Mouse (Mus musculus) limb, embryonic 12.5 days (tissue): ENCODE data around the gene Lpar6. TPM values are rescaled to one million over a fixed set of nuclear protein-coding genes. Genes with fewer than 3 reads are reported as not detected.

Experiments used
- ATAC-seq: fragments of 200-750 bp; cut with Nextera tagmentation; 2 replicates; pipeline ENCODE4 v1.8.0; 2017; ENCODE audit warnings: low read depth, moderate TSS enrichment; ENCODE audit not compliant: insufficient number of reproducible peaks, insufficient read depth, low FRiP score, low TSS enrichment
- H3K27ac ChIP-seq: fragments of 300-500 bp; sonication (generic); 2 replicates; pipeline ENCODE4 v1.5.1; 2016; ENCODE audit warnings: mild to moderate bottlenecking, moderate library complexity
- H3K27me3 ChIP-seq: fragments of 300-500 bp; sonication (generic); 2 replicates; pipeline ENCODE4 v1.6.1; 2016; ENCODE audit warnings: mild to moderate bottlenecking, moderate library complexity
- H3K36me3 ChIP-seq: fragments of 300-500 bp; sonication (generic); 2 replicates; pipeline ENCODE4 v1.6.1; 2016; ENCODE audit warnings: mild to moderate bottlenecking, moderate library complexity
- H3K4me1 ChIP-seq: fragments of 300-500 bp; sonication (generic); replicated peaks from 2 replicates; pipeline ENCODE4 v1.6.1; 2016
- H3K4me2 ChIP-seq: fragments of 300-500 bp; sonication (generic); 2 replicates; pipeline ENCODE4 v1.6.1; 2016; ENCODE audit warnings: mild to moderate bottlenecking, moderate library complexity
- H3K4me3 ChIP-seq: fragments of 300-500 bp; sonication (generic); replicated peaks from 2 replicates; pipeline ENCODE4 v1.5.1; 2016; ENCODE audit warnings: mild to moderate bottlenecking
- H3K9ac ChIP-seq: fragments of 300-500 bp; sonication (generic); replicated peaks from 2 replicates; pipeline ENCODE4 v1.6.1; 2016; ENCODE audit warnings: mild to moderate bottlenecking, moderate library complexity
- H3K9me3 ChIP-seq: fragments of 300-500 bp; sonication (generic); 2 replicates; pipeline ENCODE4 v1.6.1; 2016; ENCODE audit warnings: mild to moderate bottlenecking, moderate library complexity
- WGBS: fragments of 180-500 bp; shearing (Covaris S2); methylation state at CpG from one replicate; pipeline ENCODE4 v1.1.7; 2016; 5-methylcytosine and 5-hydroxymethylcytosine counted together
- polyA plus RNA-seq: library from polyadenylated mRNA; unstranded; fragments of >200 nt; fragmentation: Nextera tagmentation; extraction: Ambion mirVana; gene quantifications from 2 replicates; pipeline ENCODE4 v1.2.1, GENCODE M21; 2016

Lpar6 gene
- polyA plus RNA-seq, 1 experiment from 2014 or later: 20.4 TPM

DNA sequence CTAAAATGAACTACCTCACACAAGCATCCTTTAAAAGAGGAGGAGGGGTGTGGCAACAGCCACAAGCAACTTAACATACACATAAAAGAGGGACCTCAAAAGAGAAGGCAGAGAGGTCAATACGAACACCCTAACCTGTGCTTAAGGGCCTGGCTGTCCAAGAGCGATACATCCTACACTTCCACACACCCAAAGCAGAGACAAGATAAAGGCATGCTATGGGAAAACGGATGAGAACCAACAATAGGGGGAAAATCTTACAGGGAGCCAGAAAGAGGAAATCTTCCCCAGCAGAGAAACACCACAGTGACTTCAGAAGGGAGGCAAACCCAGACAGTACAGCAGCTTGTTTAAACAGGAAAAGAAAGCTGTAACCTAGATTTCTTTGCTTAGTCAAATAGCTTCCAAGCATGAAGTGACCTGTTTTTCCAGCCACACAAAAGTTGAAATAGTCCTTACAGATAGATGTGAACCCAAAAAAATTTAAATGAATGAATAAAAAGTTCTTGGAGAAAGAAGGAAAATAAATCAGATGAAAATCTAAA lies 17.8 kb downstream of the Lpar6 start:
- WGBS: 74% methylated on average over 3 of the region's 3 CpGs
- H3K27me3 ChIP-seq: no peaks in the 10 kb centered on the region
- no peaks in the 10 kb centered on the region for H3K9me3 ChIP-seq
- H3K4me2 ChIP-seq: no peak overlapping the region
- H3K9ac ChIP-seq: no peak overlapping the region
- no peak overlapping the region for H3K4me3 ChIP-seq
- H3K4me1 ChIP-seq: peaks cover 13% of the 10 kb centered on the region
- no peak overlapping the region for H3K27ac ChIP-seq
- no peaks in the 10 kb centered on the region for H3K36me3 ChIP-seq
- ATAC-seq: no peak

DNA sequence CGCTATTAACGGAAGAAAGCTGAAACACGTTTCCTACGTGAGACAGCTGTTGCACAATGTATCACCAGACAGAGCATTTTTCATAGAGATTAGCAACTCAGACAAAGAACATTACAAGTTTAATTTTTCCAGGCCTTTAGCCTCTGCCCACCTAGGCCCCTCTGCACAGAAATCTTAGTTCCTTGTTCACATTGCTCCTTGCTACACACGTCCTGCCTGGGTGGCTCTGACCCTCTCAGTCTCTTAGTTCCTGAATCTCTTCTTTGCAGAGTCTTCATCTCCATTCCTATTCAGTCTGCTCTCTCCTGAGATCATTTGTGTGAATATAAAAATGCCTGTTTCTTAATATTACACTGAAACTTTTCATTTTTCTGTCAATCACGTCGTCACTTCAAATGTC lies 19.7 kb downstream of the Lpar6 start:
- ATAC-seq: no peak
- Histone ChIP-seq H3K4me2 (no peak overlapping the region), H3K9me3 (no peaks in the 10 kb centered on the region), H3K9ac (no peak overlapping the region), H3K4me3 (no peak overlapping the region), H3K27me3 (no peaks in the 10 kb centered on the region), H3K27ac (no peak overlapping the region), H3K4me1 (peaks cover 13% of the 10 kb centered on the region), H3K36me3 (no peaks in the 10 kb centered on the region; the same call in 1 of the 2 replicates)
- 74% methylated on average over 7 of the region's 7 CpGs for WGBS

DNA sequence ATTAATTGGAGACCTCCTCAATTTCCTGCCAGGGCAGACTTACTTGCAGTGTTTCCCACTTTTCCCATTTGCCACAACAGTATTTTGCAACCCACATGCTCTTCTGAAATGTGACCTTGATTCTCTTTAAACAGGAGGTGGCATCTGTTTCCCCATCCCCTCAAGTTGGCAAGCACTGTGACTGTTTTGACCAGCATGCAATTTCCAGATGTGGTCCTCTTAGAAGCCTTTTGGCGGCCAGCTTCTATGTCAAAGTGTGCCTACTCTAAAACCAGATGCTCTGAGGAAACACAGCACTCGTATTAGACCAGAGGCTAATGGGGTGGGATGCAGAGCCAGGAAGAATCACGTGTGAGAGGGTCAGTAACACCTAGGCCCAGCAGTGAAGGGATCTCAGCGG lies 20.5 kb downstream of the Lpar6 start:
- no peak; the same call in 1 of the 2 replicates for ATAC-seq
- H3K36me3 ChIP-seq: peaks cover 3% of the 10 kb centered on the region; the same call in 1 of the 2 replicates
- no peak overlapping the region for H3K27ac ChIP-seq
- H3K27me3 ChIP-seq: no peaks in the 10 kb centered on the region
- H3K4me1 ChIP-seq: peaks cover 13% of the 10 kb centered on the region
- 13% methylated on average over 4 of the region's 4 CpGs for WGBS
- H3K4me3 ChIP-seq: no peak overlapping the region
- no peaks in the 10 kb centered on the region for H3K9me3 ChIP-seq
- H3K9ac ChIP-seq: no peak overlapping the region
- no peak overlapping the region for H3K4me2 ChIP-seq

DNA sequence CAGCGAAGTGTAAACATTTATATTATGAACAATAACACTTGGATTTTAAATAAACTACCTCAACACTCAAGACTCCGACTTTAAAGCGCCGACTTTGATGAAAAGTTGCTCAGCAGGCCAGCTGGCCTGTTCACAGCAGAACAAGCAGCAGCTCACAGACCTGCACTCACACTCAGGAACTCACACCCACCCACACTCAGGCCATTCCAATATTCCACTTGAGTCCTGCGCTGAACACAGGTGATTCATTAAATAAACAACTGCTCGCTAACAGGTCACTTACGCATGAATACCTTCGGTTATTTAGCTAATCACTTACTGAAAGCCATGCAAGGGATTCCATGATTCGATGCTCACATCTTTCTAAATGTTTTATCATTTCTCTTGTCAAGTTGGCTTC lies 24.5 kb downstream of the Lpar6 start:
- peaks cover 14% of the 10 kb centered on the region for H3K36me3 ChIP-seq
- peaks cover 13% of the 10 kb centered on the region for H3K9me3 ChIP-seq
- H3K4me3 ChIP-seq: no peak overlapping the region
- no peaks in the 10 kb centered on the region for H3K27me3 ChIP-seq
- no peak overlapping the region for H3K9ac ChIP-seq
- H3K27ac ChIP-seq: no peak overlapping the region
- H3K4me2 ChIP-seq: no peak overlapping the region
- 86% methylated on average over 9 of the region's 9 CpGs for WGBS
- peaks cover 17% of the 10 kb centered on the region for H3K4me1 ChIP-seq
- no peak for ATAC-seq

DNA sequence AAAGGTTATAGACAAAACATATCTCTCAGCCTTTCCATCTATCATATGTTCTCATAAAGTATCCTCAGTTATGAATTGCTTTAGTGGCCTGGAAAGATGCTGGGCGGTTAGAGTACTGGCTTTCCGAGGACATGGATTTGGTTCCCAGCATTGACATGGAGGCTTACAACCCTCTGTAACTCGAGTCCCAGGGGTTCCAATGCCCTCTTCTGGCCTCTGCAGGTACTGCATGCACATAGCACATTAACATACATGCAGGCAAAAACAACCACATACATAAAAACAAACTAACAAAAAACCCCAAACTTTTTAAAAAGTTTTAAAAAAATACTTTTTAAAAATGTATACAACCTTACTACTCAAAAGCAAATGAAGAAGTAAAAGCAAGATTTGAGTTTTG lies 28.5 kb downstream of the Lpar6 start:
- H3K27ac ChIP-seq: no peak overlapping the region
- ATAC-seq: no peak
- no peak overlapping the region for H3K9ac ChIP-seq
- H3K4me1 ChIP-seq: 0 out of 2 replicates have a peak, but pooled peaks cover 5% of the 10 kb centered on the region
- H3K4me3 ChIP-seq: no peak overlapping the region
- H3K9me3 ChIP-seq: peaks cover 13% of the 10 kb centered on the region
- peaks cover 14% of the 10 kb centered on the region for H3K36me3 ChIP-seq
- no peak overlapping the region for H3K4me2 ChIP-seq
- no peaks in the 10 kb centered on the region for H3K27me3 ChIP-seq
- WGBS: 79% methylated on average over 3 of the region's 3 CpGs

DNA sequence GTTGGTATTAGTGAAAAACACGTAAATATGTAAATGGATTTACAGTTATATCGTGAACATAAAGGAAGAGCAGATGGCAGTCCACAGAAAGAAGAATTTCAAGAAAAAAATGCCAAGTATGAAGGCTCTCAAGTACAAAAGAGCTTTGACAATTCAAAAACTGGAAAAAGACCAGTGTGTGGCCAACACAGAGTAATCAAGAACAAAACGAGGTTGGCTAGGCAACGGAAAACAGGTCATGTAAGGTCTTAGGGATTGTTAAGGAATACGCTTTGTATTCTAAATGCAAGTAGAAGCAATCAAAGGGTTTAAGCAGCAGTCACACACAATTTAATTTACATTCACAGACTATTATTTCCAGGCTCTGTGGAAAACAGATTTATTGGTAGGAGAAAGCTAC lies 34.1 kb downstream of the Lpar6 start:
- ATAC-seq: no peak
- no peak overlapping the region for H3K4me2 ChIP-seq
- no peaks in the 10 kb centered on the region for H3K4me1 ChIP-seq
- H3K27me3 ChIP-seq: no peaks in the 10 kb centered on the region
- no peaks in the 10 kb centered on the region for H3K36me3 ChIP-seq
- H3K9me3 ChIP-seq: no peaks in the 10 kb centered on the region
- H3K9ac ChIP-seq: no peak overlapping the region
- no peak overlapping the region for H3K4me3 ChIP-seq
- WGBS: 73% methylated on average over 5 of the region's 5 CpGs
- no peak overlapping the region for H3K27ac ChIP-seq

DNA sequence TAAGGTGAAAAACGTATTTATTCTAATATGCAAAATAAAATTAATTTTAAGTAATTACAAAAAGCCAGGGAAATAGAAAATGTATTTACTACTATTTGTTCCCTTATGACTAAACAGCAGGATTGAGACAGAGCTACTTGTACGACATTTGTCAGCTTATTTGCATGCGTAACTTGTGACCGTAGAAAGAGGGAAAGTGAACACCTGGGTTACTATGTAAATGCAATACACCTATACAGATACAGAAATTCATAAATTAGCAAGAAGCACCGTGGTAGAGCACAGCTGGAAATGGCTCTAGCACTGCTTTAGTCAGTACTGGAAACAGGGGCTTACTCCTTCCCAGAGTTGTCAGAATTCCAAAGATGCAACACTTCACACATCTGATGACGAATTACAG lies 41.4 kb downstream of the Lpar6 start:
- ATAC-seq: no peak
- Histone ChIP-seq H3K4me2 (no peak overlapping the region), H3K27me3 (no peaks in the 10 kb centered on the region), H3K9ac (no peak overlapping the region), H3K4me1 (no peaks in the 10 kb centered on the region), H3K27ac (no peak overlapping the region), H3K36me3 (no peaks in the 10 kb centered on the region), H3K9me3 (no peaks in the 10 kb centered on the region), H3K4me3 (no peak overlapping the region)
- WGBS: 82% methylated on average over 6 of the region's 6 CpGs

DNA sequence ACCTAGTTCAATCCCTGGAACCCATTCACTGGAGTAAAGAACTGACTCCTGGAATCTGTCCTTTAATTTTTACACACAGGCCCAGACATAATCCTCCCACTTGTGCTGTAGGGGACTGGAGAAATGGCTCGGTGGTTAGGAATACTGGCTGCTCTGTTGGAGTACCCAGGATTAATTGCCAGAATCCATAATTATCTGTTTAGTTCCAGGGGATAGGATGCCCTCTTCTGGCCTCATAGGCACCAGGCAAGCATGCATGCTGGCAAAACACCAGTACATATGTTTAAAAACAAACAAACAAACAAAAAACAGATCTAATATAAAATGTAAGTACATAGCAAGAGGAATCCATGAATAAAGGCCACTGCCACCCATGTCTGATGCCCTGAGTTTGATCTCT lies 43.3 kb downstream of the Lpar6 start:
- Histone ChIP-seq H3K4me3 (no peak overlapping the region), H3K27me3 (no peaks in the 10 kb centered on the region), H3K36me3 (no peaks in the 10 kb centered on the region), H3K4me1 (no peaks in the 10 kb centered on the region), H3K9ac (no peak overlapping the region), H3K27ac (no peak overlapping the region), H3K9me3 (no peaks in the 10 kb centered on the region), H3K4me2 (no peak overlapping the region)
- WGBS: 10% methylated on average over 1 of the region's 1 CpGs
- no peak for ATAC-seq

DNA sequence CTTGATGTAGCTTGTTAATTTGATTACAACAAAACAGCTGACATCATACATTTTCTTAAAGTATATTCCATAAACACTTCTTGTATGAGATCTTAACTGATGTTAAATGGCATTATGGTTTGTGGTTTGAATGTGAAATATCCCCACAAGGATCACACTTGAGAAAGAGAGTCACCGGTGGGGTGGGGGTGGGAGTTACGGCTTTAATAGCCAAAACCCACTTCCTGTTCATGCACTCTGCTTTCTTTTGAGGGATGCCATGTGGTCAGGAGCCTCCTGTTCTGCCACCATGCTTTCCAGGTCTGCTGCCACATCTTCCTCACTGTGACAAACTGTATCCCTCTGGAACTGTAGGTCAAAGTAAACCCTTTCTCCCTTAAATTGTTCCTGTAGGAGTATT lies 52.2 kb downstream of the Lpar6 start:
- H3K27ac ChIP-seq: no peak overlapping the region
- no peaks in the 10 kb centered on the region for H3K9me3 ChIP-seq
- no peak overlapping the region for H3K4me3 ChIP-seq
- no peaks in the 10 kb centered on the region for H3K27me3 ChIP-seq
- WGBS: 83% methylated on average over 2 of the region's 2 CpGs
- no peaks in the 10 kb centered on the region for H3K36me3 ChIP-seq
- no peaks in the 10 kb centered on the region for H3K4me1 ChIP-seq
- ATAC-seq: no peak
- H3K4me2 ChIP-seq: no peak overlapping the region
- H3K9ac ChIP-seq: no peak overlapping the region

DNA sequence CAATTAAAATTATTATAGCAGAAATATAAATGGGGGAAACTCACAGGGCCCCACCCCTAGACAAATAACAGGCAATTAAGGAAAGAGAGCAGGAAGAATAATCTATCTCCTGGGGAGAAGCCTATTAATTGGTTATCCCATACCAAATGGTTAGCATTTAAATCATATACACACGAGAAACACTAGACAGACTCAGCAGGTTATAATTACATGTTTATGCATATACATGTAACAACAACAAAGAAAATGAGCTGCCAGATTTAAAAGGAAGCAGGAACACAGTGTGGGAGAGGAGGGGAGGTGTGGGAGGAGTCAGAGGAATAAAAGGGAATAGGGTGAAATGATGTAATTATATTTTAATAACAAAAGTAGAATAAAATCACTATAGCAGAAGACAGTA lies 54.7 kb downstream of the Lpar6 start:
- WGBS: 23% methylated on average over 1 of the region's 1 CpGs
- Histone ChIP-seq H3K27ac (no peak overlapping the region), H3K4me2 (no peak overlapping the region), H3K9me3 (no peaks in the 10 kb centered on the region), H3K36me3 (no peaks in the 10 kb centered on the region), H3K4me1 (no peaks in the 10 kb centered on the region), H3K4me3 (no peak overlapping the region), H3K27me3 (no peaks in the 10 kb centered on the region), H3K9ac (no peak overlapping the region)
- ATAC-seq: no peak
